Mouse (Mus musculus): ENCODE measurements around the gene Ets2. TPM values are rescaled to one million over a fixed set of nuclear protein-coding genes. Genes with fewer than 3 reads are reported as not detected.
A peak's percentile ranks its signal among the peaks of the same experiment; 100 is the strongest.

The Ets2 gene
- 100 to 1,000 TPM in 1 of 2 experiments, 10 to 100 TPM in 1; 100.0 to 103 TPM for total RNA-seq (2021)
- long read RNA-seq, experiment 1, transcript Ets2-201 (10 exons, 3,890 nt), result major isoform, 17 of 28 reads
- long read RNA-seq, experiment 1, transcript Ets2-205 (1 exons, 3,312 nt), result minor isoform, 8 of 28 reads
- long read RNA-seq, experiment 1, partial matches to known transcripts, result 3 of 28 reads
- long read RNA-seq, experiment 1, other reads (novel, unspliced or antisense), result 0 of 28 reads
- long read RNA-seq, experiment 2, transcript Ets2-201 (10 exons, 3,890 nt), result major isoform, 16 of 30 reads
- long read RNA-seq, experiment 2, transcript Ets2-205 (1 exons, 3,312 nt), result minor isoform, 9 of 30 reads
- long read RNA-seq, experiment 2, partial matches to known transcripts, result 2 of 30 reads
- long read RNA-seq, experiment 2, other reads (novel, unspliced or antisense), result 1 of 30 reads

GRCm38 (mm10) chr16:95701802-95702561, at the start of gene Ets2:
Ets2 (plus strand) TSS chr16:95702075.
- DNase-seq, result peak; percentile 94 to 96
- intact Hi-C loops (cut with DNase I), result loop anchor here (2.0 to 5.0 kb wide), 7 partner anchors 43 to 245 kb away; no protein-coding TSS in a partner anchor

- intact Hi-C loops (cut with DNase I), result no loop called here
- no peak for DNase-seq
Measured at GRCm38 (mm10) chr16:95654204-95654611, 47.7 kb upstream of the Ets2 start.

- no peak for DNase-seq
- intact Hi-C loops (cut with DNase I), result no loop called here
Measured at GRCm38 (mm10) chr16:95656535-95656934, 45.3 kb upstream of the Ets2 start.

- DNase-seq, result no peak
- intact Hi-C loops (cut with DNase I), result no loop called here
Measured at GRCm38 (mm10) chr16:95657187-95657586, 44.7 kb upstream of the Ets2 start.

GRCm38 (mm10) chr16:95657756-95658155, 44.1 kb upstream of the Ets2 start:
- no peak for DNase-seq
- intact Hi-C loops (cut with DNase I), result loop anchor here (2.0 kb wide), 1 partner anchor 43 kb away; no protein-coding TSS in a partner anchor

GRCm38 (mm10) chr16:95658836-95659430, 42.9 kb upstream of the Ets2 start:
- intact Hi-C loops (cut with DNase I), result loop anchor here (2.0 kb wide), 1 partner anchor 42 kb away; no protein-coding TSS in a partner anchor
- DNase-seq, result peak; percentile 73 to 79

GRCm38 (mm10) chr16:95659461-95659860, 42.4 kb upstream of the Ets2 start:
- intact Hi-C loops (cut with DNase I), result loop anchor here (2.0 kb wide), 1 partner anchor 41 kb away; no protein-coding TSS in a partner anchor
- DNase-seq, result no peak

GRCm38 (mm10) chr16:95660909-95661308, 41.0 kb upstream of the Ets2 start:
- intact Hi-C loops (cut with DNase I), result no loop called here
- no peak for DNase-seq

GRCm38 (mm10) chr16:95665472-95666131, 36.3 kb upstream of the Ets2 start:
- intact Hi-C loops (cut with DNase I), result no loop called here
- DNase-seq, result no peak

- no peak for DNase-seq
Measured at GRCm38 (mm10) chr16:95666288-95666687, 35.6 kb upstream of the Ets2 start.

GRCm38 (mm10) chr16:95667395-95668150, 34.3 kb upstream of the Ets2 start:
- intact Hi-C loops (cut with DNase I), result no loop called here
- DNase-seq, result no peak

More at GRCm38 (mm10) chr16:95666288-95666687, 35.6 kb upstream of the Ets2 start:
- intact Hi-C loops (cut with DNase I), result no loop called here

GRCm38 (mm10) chr16:95668151-95668993, 33.5 kb upstream of the Ets2 start:
- no peak for DNase-seq
- intact Hi-C loops (cut with DNase I), result no loop called here

GRCm38 (mm10) chr16:95674452-95674921, 27.4 kb upstream of the Ets2 start:
- DNase-seq, result peak; percentile 11 to 18
- intact Hi-C loops (cut with DNase I), result no loop called here

GRCm38 (mm10) chr16:95675212-95675611, 26.7 kb upstream of the Ets2 start:
- DNase-seq, result no peak
- intact Hi-C loops (cut with DNase I), result no loop called here

- intact Hi-C loops (cut with DNase I), result no loop called here
- no peak for DNase-seq
Measured at GRCm38 (mm10) chr16:95676668-95677067, 25.2 kb upstream of the Ets2 start.

- no peak for DNase-seq
- intact Hi-C loops (cut with DNase I), result no loop called here
Measured at GRCm38 (mm10) chr16:95682431-95682892, 19.4 kb upstream of the Ets2 start.

GRCm38 (mm10) chr16:95685807-95686206, 16.1 kb upstream of the Ets2 start:
- DNase-seq, result no peak
- intact Hi-C loops (cut with DNase I), result no loop called here

- no peak for DNase-seq
- intact Hi-C loops (cut with DNase I), result no loop called here
Measured at GRCm38 (mm10) chr16:95686246-95686645, 15.6 kb upstream of the Ets2 start.
